Mouse (Mus musculus): ENCODE data around the gene Phf19.

The Phf19 gene

GRCm38 (mm10) chr2:34913218-34914068 is at the start of gene Phf19:
Gene Phf19, minus strand, starts transcription at chr2:34914026.
- peak; percentile 35 for DNase-seq

- DNase-seq: no peak
Measured at GRCm38 (mm10) chr2:34963371-34963956, 49.6 kb upstream of the Phf19 start.

- no peak for DNase-seq
Measured at GRCm38 (mm10) chr2:34962893-34963292, 49.1 kb upstream of the Phf19 start.

- no peak for DNase-seq
Measured at GRCm38 (mm10) chr2:34962211-34962610, 48.4 kb upstream of the Phf19 start.

GRCm38 (mm10) chr2:34961481-34962036 is 47.7 kb upstream of the Phf19 start, which contains the start of gene Traf1:
Gene Traf1, minus strand, starts transcription at chr2:34961772.
- peak; percentile 74 for DNase-seq

- no peak for DNase-seq
Measured at GRCm38 (mm10) chr2:34960966-34961365, 47.1 kb upstream of the Phf19 start.

GRCm38 (mm10) chr2:34960466-34960865 is 46.6 kb upstream of the Phf19 start:
- peak; percentile 28 for DNase-seq

- no peak for DNase-seq
Measured at GRCm38 (mm10) chr2:34958582-34958981, 44.8 kb upstream of the Phf19 start.

GRCm38 (mm10) chr2:34958036-34958435 is 44.2 kb upstream of the Phf19 start:
- DNase-seq: no peak

- DNase-seq: no peak
Measured at GRCm38 (mm10) chr2:34957405-34957804, 43.6 kb upstream of the Phf19 start.

- DNase-seq: no peak
Measured at GRCm38 (mm10) chr2:34956941-34957340, 43.1 kb upstream of the Phf19 start.

GRCm38 (mm10) chr2:34954344-34954743 is 40.5 kb upstream of the Phf19 start:
- DNase-seq: no peak

GRCm38 (mm10) chr2:34953547-34954116 is 39.8 kb upstream of the Phf19 start:
- DNase-seq: no peak

GRCm38 (mm10) chr2:34953018-34953417 is 39.2 kb upstream of the Phf19 start:
- no peak for DNase-seq

GRCm38 (mm10) chr2:34951469-34951868 is 37.6 kb upstream of the Phf19 start:
- no peak for DNase-seq

GRCm38 (mm10) chr2:34948622-34949021 is 34.8 kb upstream of the Phf19 start:
- DNase-seq: no peak

- DNase-seq: no peak
Measured at GRCm38 (mm10) chr2:34946046-34946445, 32.2 kb upstream of the Phf19 start.

- DNase-seq: no peak
Measured at GRCm38 (mm10) chr2:34945580-34945979, 31.8 kb upstream of the Phf19 start.

- DNase-seq: peak; percentile 79
Measured at GRCm38 (mm10) chr2:34944761-34945160, 30.9 kb upstream of the Phf19 start.

- no peak for DNase-seq
Measured at GRCm38 (mm10) chr2:34943556-34944120, 29.8 kb upstream of the Phf19 start.

GRCm38 (mm10) chr2:34941061-34941675 is 27.3 kb upstream of the Phf19 start:
- no peak for DNase-seq

- DNase-seq: no peak
Measured at GRCm38 (mm10) chr2:34940246-34940645, 26.4 kb upstream of the Phf19 start.

Data from lung, postnatal 14 days (tissue).